Mouse (Mus musculus) liver, embryonic 11.5 days (tissue): ENCODE measurements around the gene Zfp273. TPM values are rescaled to one million over a fixed set of nuclear protein-coding genes. Genes with fewer than 3 reads are reported as not detected.
A peak's percentile ranks its signal among the peaks of the same experiment; 100 is the strongest.
"Not testable (repeated sequence)": the region's sequence is repeated elsewhere in the genome, so short reads cannot be mapped to it uniquely, and the experiment has no call there.

Experiments used
- ATAC-seq: fragments of 200-750 bp; cut with Nextera tagmentation; replicated peaks from 2 replicates; pipeline ENCODE4 v1.8.0; 2017; ENCODE audit warnings: moderate number of reproducible peaks, mild to moderate bottlenecking, moderate TSS enrichment, moderate library complexity; ENCODE audit not compliant: low FRiP score
- DNase-seq: peaks from one replicate; pipeline ENCODE4 v3.0.0-alpha.2; 2017; ENCODE audit warnings: low spot score
- H3K27ac ChIP-seq: fragments of 300-500 bp; sonication (generic); 2 replicates; pipeline ENCODE4 v1.5.1; 2014; ENCODE audit warnings: mild to moderate bottlenecking, low read depth, low read length, control low read depth
- H3K27me3 ChIP-seq: fragments of 300-500 bp; sonication (generic); replicated peaks from 2 replicates; pipeline ENCODE4 v1.6.1; 2014; ENCODE audit warnings: low read length, mixed read lengths; ENCODE audit not compliant: control insufficient read depth, insufficient read depth
- H3K36me3 ChIP-seq: fragments of 300-500 bp; sonication (generic); 2 replicates; pipeline ENCODE4 v1.6.1; 2014; ENCODE audit warnings: mild to moderate bottlenecking, low read length, moderate library complexity, mixed read lengths; ENCODE audit not compliant: control insufficient read depth, insufficient read depth
- H3K4me1 ChIP-seq: fragments of 300-500 bp; sonication (generic); replicated peaks from 2 replicates; pipeline ENCODE4 v1.6.1; 2014; ENCODE audit warnings: low read length, mixed read lengths; ENCODE audit not compliant: control insufficient read depth, insufficient read depth
- H3K4me2 ChIP-seq: fragments of 300-500 bp; sonication (generic); 2 replicates; pipeline ENCODE4 v1.6.1; 2014; ENCODE audit warnings: mild to moderate bottlenecking, control low read depth, moderate library complexity
- H3K4me3 ChIP-seq: fragments of 300-500 bp; sonication (generic); 2 replicates; pipeline ENCODE4 v1.5.1; 2014; ENCODE audit warnings: low read depth, low read length, control low read depth
- H3K9ac ChIP-seq: fragments of 300-500 bp; sonication (generic); 2 replicates; pipeline ENCODE4 v1.6.1; 2014; ENCODE audit warnings: low read depth, low read length, control low read depth
- H3K9me3 ChIP-seq: fragments of 300-500 bp; sonication (generic); 2 replicates; pipeline ENCODE4 v1.6.1; 2016; ENCODE audit warnings: low read length, inconsistent platforms, mixed read lengths; ENCODE audit not compliant: control insufficient read depth
- WGBS: fragments of 180-500 bp; shearing (Covaris S2); extraction: QIAGEN DNeasy Blood & Tissue Kit; methylation state at CpG from one replicate; pipeline ENCODE4 v1.1.7; 2014; 5-methylcytosine and 5-hydroxymethylcytosine counted together
- polyA plus RNA-seq: library from polyadenylated mRNA; unstranded; fragments of >200 nt; fragmentation: Nextera tagmentation; extraction: Ambion mirVana; gene quantifications from 2 replicates; pipeline ENCODE4 v1.2.1, GENCODE M21; 2014

The Zfp273 gene
- polyA plus RNA-seq, 1 experiment from 2014 or later: 4.0 TPM

- no peaks in the 10 kb centered on the region for H3K4me1 ChIP-seq
- H3K4me3 ChIP-seq: no peak overlapping the region
- H3K9me3 ChIP-seq: no peaks in the 10 kb centered on the region
- ATAC-seq (no peak), DNase-seq (no peak)
- no peak overlapping the region for H3K27ac ChIP-seq
- H3K27me3 ChIP-seq: no peaks in the 10 kb centered on the region
- no peaks in the 10 kb centered on the region for H3K36me3 ChIP-seq
- no peak overlapping the region for H3K9ac ChIP-seq
- WGBS: 29% methylated on average over 1 of the region's 1 CpGs
- H3K4me2 ChIP-seq: no peak overlapping the region
Measured at GRCm38 (mm10) chr13:67857317-67857716, 43.8 kb downstream of the Zfp273 start.

- no peak for DNase-seq
- Histone ChIP-seq H3K27ac (no peak overlapping the region), H3K9ac (no peak overlapping the region), H3K9me3 (no peaks in the 10 kb centered on the region), H3K4me3 (no peak overlapping the region), H3K27me3 (no peaks in the 10 kb centered on the region), H3K36me3 (no peaks in the 10 kb centered on the region), H3K4me2 (no peak overlapping the region), H3K4me1 (no peaks in the 10 kb centered on the region)
- no peak for ATAC-seq
- WGBS: 82% methylated on average over 9 of the region's 9 CpGs
Measured at GRCm38 (mm10) chr13:67862508-67862907, 49.0 kb downstream of the Zfp273 start.

- H3K9ac ChIP-seq: no peak within 1 kb of the TSS
- DNase-seq (no peak), ATAC-seq (no peak)
- no peaks in the 10 kb centered on the region for H3K27me3 ChIP-seq
- H3K4me3 ChIP-seq: no peak within 1 kb of the TSS
- H3K4me2 ChIP-seq: no peak within 1 kb of the TSS
- 77% methylated on average over 11 of the region's 11 CpGs for WGBS
- H3K4me1 ChIP-seq: no peaks in the 10 kb centered on the region
- no peaks in the 10 kb centered on the region for H3K9me3 ChIP-seq
- no peaks in the 10 kb centered on the region for H3K36me3 ChIP-seq
- H3K27ac ChIP-seq: no peak within 1 kb of the TSS
Measured at GRCm38 (mm10) chr13:67863026-67863425, 49.5 kb downstream of the Zfp273 start, which contains the start of gene BC048507. Gene BC048507, plus strand, starts transcription at chr13:67863326.

GRCm38 (mm10) chr13:67864764-67865350 is 51.3 kb downstream of the Zfp273 start:
- ATAC-seq: no peak
- H3K27ac ChIP-seq: no peak overlapping the region

GRCm38 (mm10) chr13:67867899-67868298 is 54.4 kb downstream of the Zfp273 start:
- no peaks in the 10 kb centered on the region for H3K36me3 ChIP-seq
- no peaks in the 10 kb centered on the region for H3K9me3 ChIP-seq
- no peak overlapping the region for H3K27ac ChIP-seq
- H3K4me1 ChIP-seq: no peaks in the 10 kb centered on the region
- H3K4me3 ChIP-seq: no peak overlapping the region
- H3K9ac ChIP-seq: no peak overlapping the region
- WGBS: 34% methylated on average over 3 of the region's 3 CpGs
- no peak for ATAC-seq
- no peak overlapping the region for H3K4me2 ChIP-seq
- DNase-seq: no peak
- no peaks in the 10 kb centered on the region for H3K27me3 ChIP-seq

More at GRCm38 (mm10) chr13:67864764-67865350, 51.3 kb downstream of the Zfp273 start:
- WGBS: 60% methylated on average over 5 of the region's 5 CpGs
- Histone ChIP-seq H3K9ac (no peak overlapping the region), H3K4me1 (no peaks in the 10 kb centered on the region), H3K27me3 (no peaks in the 10 kb centered on the region), H3K36me3 (no peaks in the 10 kb centered on the region), H3K4me2 (no peak overlapping the region), H3K9me3 (no peaks in the 10 kb centered on the region), H3K4me3 (no peak overlapping the region)
- DNase-seq: no peak

- not testable (repeated sequence) for H3K27me3 ChIP-seq, H3K27ac ChIP-seq, DNase-seq, H3K9ac ChIP-seq, ATAC-seq, H3K4me3 ChIP-seq, H3K36me3 ChIP-seq, H3K9me3 ChIP-seq, H3K4me1 ChIP-seq
- peak overlapping the region; percentile 23; the same call in 1 of the 2 replicates for H3K4me2 ChIP-seq
- 39% methylated on average over 6 of the region's 12 CpGs for WGBS
Measured at GRCm38 (mm10) chr13:67876049-67876698, 62.6 kb downstream of the Zfp273 start.

Other genes starting within 250 kb of the Zfp273 start
- 3.0 and 3.5 TPM in 2 replicates for gene Zfp729b, start 204.0 kb upstream of the Zfp273 start, polyA plus RNA-seq
- gene Gm49345, start 176.0 kb upstream of the Zfp273 start, polyA plus RNA-seq: not detected in 2 replicates
- gene Zfp729a, start 175.9 kb upstream of the Zfp273 start, polyA plus RNA-seq: 1.8 and 2.3 TPM in 2 replicates
- 7.0 and 7.3 TPM in 2 replicates for gene Zfp738, start 126.7 kb upstream of the Zfp273 start, polyA plus RNA-seq
- gene Zfp65, start 84.6 kb upstream of the Zfp273 start, polyA plus RNA-seq: 3.2 and 3.5 TPM in 2 replicates
- 3.2 and 3.3 TPM in 2 replicates for gene Zfp85, start 58.5 kb upstream of the Zfp273 start, polyA plus RNA-seq
- gene Zfp493, start 34.0 kb upstream of the Zfp273 start, polyA plus RNA-seq: 2.3 and 2.6 TPM in 2 replicates
- gene Gm10037, start 17.4 kb downstream of the Zfp273 start, polyA plus RNA-seq: 0.71 and 0.96 TPM in 2 replicates
- not detected in 2 replicates for gene BC048507, start 49.6 kb downstream of the Zfp273 start, polyA plus RNA-seq